Mouse (Mus musculus): Measurements from ENCODE around the gene Hipk3.

GRCm38 (mm10) chr2:104398651-104399290, 95.5 kb downstream of the Hipk3 start:
- TF ChIP-seq CTCF (IDR thresholded peaks at IDR 0.05; ENCODE audit: extremely low read depth, insufficient read depth, low read length), result no peak
- TF ChIP-seq POLR2A (IDR thresholded peaks at IDR 0.05; ENCODE audit: extremely low read depth, insufficient read depth, low read length), result no peak

Data from cortical plate, adult 2 months (tissue).